Mouse (Mus musculus): ENCODE results near the gene Prodh2.
"Not testable (repeated sequence)": the region's sequence is repeated elsewhere in the genome, so short reads cannot be mapped to it uniquely, and the experiment has no call there.

Gene Prodh2

GRCm38 (mm10) chr7:30490251-30490956, 3.0 kb upstream of the Prodh2 start:
- peak; percentile 40 for DNase-seq

- no peak for DNase-seq
Observed at GRCm38 (mm10) chr7:30490957-30491307, 2.5 kb upstream of the Prodh2 start.

GRCm38 (mm10) chr7:30492765-30493164, 657 bp upstream of the Prodh2 start:
- peak; percentile 31 for DNase-seq

GRCm38 (mm10) chr7:30495506-30496042, 2.2 kb downstream of the Prodh2 start:
- not testable (repeated sequence) for DNase-seq

- not testable (repeated sequence) for DNase-seq
Observed at GRCm38 (mm10) chr7:30501159-30501558, 7.7 kb downstream of the Prodh2 start.

- no peak for DNase-seq
Observed at GRCm38 (mm10) chr7:30508061-30508460, 14.6 kb downstream of the Prodh2 start.

- DNase-seq = no peak
Observed at GRCm38 (mm10) chr7:30515003-30515760, 21.8 kb downstream of the Prodh2 start.

GRCm38 (mm10) chr7:30518325-30518724, 24.9 kb downstream of the Prodh2 start:
- DNase-seq = no peak

GRCm38 (mm10) chr7:30520396-30520795, 27.0 kb downstream of the Prodh2 start:
- DNase-seq = no peak

- DNase-seq = no peak
Observed at GRCm38 (mm10) chr7:30520856-30521255, 27.4 kb downstream of the Prodh2 start.

GRCm38 (mm10) chr7:30522871-30523270, 29.4 kb downstream of the Prodh2 start:
- DNase-seq = no peak

- no peak for DNase-seq
Observed at GRCm38 (mm10) chr7:30524487-30524886, 31.1 kb downstream of the Prodh2 start.

GRCm38 (mm10) chr7:30525954-30526353, 32.5 kb downstream of the Prodh2 start:
- DNase-seq = no peak

- no peak for DNase-seq
Observed at GRCm38 (mm10) chr7:30526399-30526798, 33.0 kb downstream of the Prodh2 start.

- no peak for DNase-seq
Observed at GRCm38 (mm10) chr7:30526981-30527380, 33.6 kb downstream of the Prodh2 start.

GRCm38 (mm10) chr7:30531291-30531815, 37.9 kb downstream of the Prodh2 start:
- DNase-seq = peak; percentile 74

- DNase-seq = no peak
Observed at GRCm38 (mm10) chr7:30532931-30533330, 39.5 kb downstream of the Prodh2 start.

- DNase-seq = no peak
Observed at GRCm38 (mm10) chr7:30533941-30534632, 40.7 kb downstream of the Prodh2 start.

GRCm38 (mm10) chr7:30534633-30535577, 41.5 kb downstream of the Prodh2 start, which contains the start of gene Arhgap33:
Gene Arhgap33, minus strand, starts transcription at chr7:30535060.
- peak; percentile 98 for DNase-seq

- DNase-seq = no peak
Observed at GRCm38 (mm10) chr7:30540572-30540971, 47.1 kb downstream of the Prodh2 start.

GRCm38 (mm10) chr7:30544327-30544726, 50.9 kb downstream of the Prodh2 start:
- DNase-seq = no peak

- no peak for DNase-seq
Observed at GRCm38 (mm10) chr7:30549880-30550279, 56.5 kb downstream of the Prodh2 start.
